Mouse (Mus musculus): ENCODE measurements around the gene Stra6. TPM values are rescaled to one million over a fixed set of nuclear protein-coding genes. Genes with fewer than 3 reads are reported as not detected.

Gene Stra6
- under 1 TPM; 0.52 to 0.92 TPM for total RNA-seq (2023)

DNA sequence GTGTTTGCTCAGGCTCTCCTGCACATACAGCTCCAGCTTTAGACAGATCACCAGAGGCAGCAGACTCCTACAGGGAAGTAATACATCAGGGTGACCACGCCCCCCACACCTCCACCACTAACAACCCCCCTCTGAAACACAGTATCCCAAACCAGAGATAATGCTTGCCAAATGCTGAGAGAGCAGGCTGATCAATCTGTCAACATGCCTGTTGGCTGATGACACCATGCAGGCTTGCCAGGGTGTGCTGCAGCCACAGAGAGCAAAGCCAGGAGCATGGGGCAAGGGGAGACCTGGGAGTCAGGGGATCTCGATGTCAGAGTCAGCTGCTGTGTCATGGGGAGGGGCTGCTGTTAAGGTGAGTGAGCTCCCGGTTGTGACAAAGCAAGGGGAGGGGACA lies at the start of gene Stra6:
Stra6 (plus strand) TSS at position 258 of the 400 bp plus-strand sequence.

DNA sequence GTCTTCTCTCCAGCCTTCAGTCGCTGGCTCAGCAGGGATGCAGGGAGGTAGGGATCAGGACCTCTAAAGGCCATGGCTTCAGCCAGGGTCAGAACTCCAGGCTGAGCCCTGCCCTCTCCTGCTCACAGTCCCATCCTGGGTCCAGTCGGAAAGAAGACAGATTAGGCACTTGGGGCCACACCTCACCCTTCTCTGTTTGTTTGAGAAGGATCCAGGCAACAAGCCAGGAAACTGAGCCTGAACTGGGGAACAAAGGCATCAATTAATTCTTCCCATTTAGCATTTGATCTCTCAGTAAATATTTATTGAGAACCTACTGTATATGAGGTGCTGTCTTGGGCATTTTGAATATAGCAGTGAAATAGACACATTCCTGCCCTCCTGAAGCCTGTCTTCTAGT lies 55.1 kb downstream of the Stra6 start, which contains the start of gene Ccdc33:
Ccdc33 (minus strand) TSS at position 153 of the 400 bp plus-strand sequence.

Other genes with a start within 250 kb of the Stra6 start
- 10 to 100 TPM; 75.8 to 88.6 TPM for gene Arid3b, start 227.0 kb upstream of the Stra6 start, total RNA-seq (2023)
- 10 to 100 TPM; 68.5 to 72.6 TPM for gene Ubl7, start 152.8 kb upstream of the Stra6 start, total RNA-seq (2023)
- gene Sema7a, start 123.7 kb upstream of the Stra6 start, total RNA-seq (2023): 1 to 10 TPM; 1.0 to 3.0 TPM
- under 1 TPM in 1 of 2 experiments, not detected in 1; 0.47 TPM for gene Cyp11a1, start 57.4 kb upstream of the Stra6 start, total RNA-seq (2023)
- gene Ccdc33, start 55.0 kb downstream of the Stra6 start, total RNA-seq (2023): not detected
- under 1 TPM; 0.27 to 0.35 TPM for gene Islr, start 140.5 kb downstream of the Stra6 start, total RNA-seq (2023)
- 1 to 10 TPM; 1.0 to 5.1 TPM for gene Islr2, start 140.5 kb downstream of the Stra6 start, total RNA-seq (2023)
- 10 to 100 TPM; 74.3 to 83.6 TPM for gene Pml, start 186.0 kb downstream of the Stra6 start, total RNA-seq (2023)
- gene Stoml1, start 189.4 kb downstream of the Stra6 start, total RNA-seq (2023): 10 to 100 TPM; 21.4 to 23.0 TPM
- gene Loxl1, start 249.4 kb downstream of the Stra6 start, total RNA-seq (2023): not detected